Mouse (Mus musculus) WW6 (cell line): Measurements from ENCODE around the gene Wfikkn1.

Source experiments
- DNase-seq: peaks from one replicate; pipeline ENCODE4 v3.0.0-alpha.2; 2013; ENCODE audit warnings: low read depth, low spot score

The Wfikkn1 gene

GRCm38 (mm10) chr17:25837533-25837932 lies 43.1 kb downstream of the Wfikkn1 start:
- DNase-seq = no peak

- DNase-seq = no peak
Measured at GRCm38 (mm10) chr17:25837076-25837410, 43.6 kb downstream of the Wfikkn1 start, which contains the start of gene Rhbdl1. Gene Rhbdl1 (minus strand): TSS chr17:25837295.

GRCm38 (mm10) chr17:25836397-25837075 lies 44.1 kb downstream of the Wfikkn1 start:
- no peak for DNase-seq

- DNase-seq = no peak
Measured at GRCm38 (mm10) chr17:25835816-25836215, 44.8 kb downstream of the Wfikkn1 start.

GRCm38 (mm10) chr17:25835301-25835700 lies 45.4 kb downstream of the Wfikkn1 start:
- no peak for DNase-seq

GRCm38 (mm10) chr17:25834595-25835222 lies 45.9 kb downstream of the Wfikkn1 start:
- no peak for DNase-seq

GRCm38 (mm10) chr17:25833961-25834594 lies 46.6 kb downstream of the Wfikkn1 start:
- no peak for DNase-seq

- no peak for DNase-seq
Measured at GRCm38 (mm10) chr17:25833291-25833663, 47.4 kb downstream of the Wfikkn1 start, which contains the start of gene Stub1. Gene Stub1 (minus strand): TSS chr17:25833404.

GRCm38 (mm10) chr17:25832436-25833290 lies 48.0 kb downstream of the Wfikkn1 start:
- peak; percentile 96 for DNase-seq

GRCm38 (mm10) chr17:25831451-25832281 lies 49.0 kb downstream of the Wfikkn1 start:
- DNase-seq = no peak

- DNase-seq = no peak
Measured at GRCm38 (mm10) chr17:25830806-25831431, 49.7 kb downstream of the Wfikkn1 start.

- no peak for DNase-seq
Measured at GRCm38 (mm10) chr17:25830200-25830753, 50.4 kb downstream of the Wfikkn1 start.

- no peak for DNase-seq
Measured at GRCm38 (mm10) chr17:25829558-25830017, 51.1 kb downstream of the Wfikkn1 start.

GRCm38 (mm10) chr17:25828712-25829557 lies 51.7 kb downstream of the Wfikkn1 start, which contains the start of gene Jmjd8:
Gene Jmjd8 (plus strand): TSS chr17:25828867.
- no peak for DNase-seq

GRCm38 (mm10) chr17:25828223-25828594 lies 52.4 kb downstream of the Wfikkn1 start:
- DNase-seq = no peak
